Mouse (Mus musculus) lung, embryonic 16.5 days (tissue): ENCODE results near the gene Tle1. TPM values are rescaled to one million over a fixed set of nuclear protein-coding genes. Genes with fewer than 3 reads are reported as not detected.
A peak's percentile ranks its signal among the peaks of the same experiment; 100 is the strongest.

Source experiments
- ATAC-seq: fragments of 200-750 bp; cut with Nextera tagmentation; 2 replicates; pipeline ENCODE4 v1.8.0; 2017; ENCODE audit warnings: low read depth, mild to moderate bottlenecking, moderate library complexity
- H3K27ac ChIP-seq: fragments of 300-500 bp; sonication (generic); 2 replicates; pipeline ENCODE4 v1.5.1; 2014; ENCODE audit warnings: mild to moderate bottlenecking, control low read depth, low read length
- H3K27me3 ChIP-seq: fragments of 300-500 bp; sonication (generic); 2 replicates; pipeline ENCODE4 v1.6.1; 2014; ENCODE audit warnings: low read depth, low read length, mixed read lengths; ENCODE audit not compliant: control insufficient read depth, insufficient read depth
- H3K36me3 ChIP-seq: fragments of 300-500 bp; sonication (generic); 2 replicates; pipeline ENCODE4 v1.6.1; 2014; ENCODE audit warnings: low read length; ENCODE audit not compliant: control insufficient read depth, insufficient read depth
- H3K4me1 ChIP-seq: fragments of 300-500 bp; sonication (generic); replicated peaks from 2 replicates; pipeline ENCODE4 v1.6.1; 2014; ENCODE audit warnings: low read length, mixed read lengths; ENCODE audit not compliant: control insufficient read depth, insufficient read depth
- H3K4me2 ChIP-seq: fragments of 300-500 bp; sonication (generic); 2 replicates; pipeline ENCODE4 v1.6.1; 2014; ENCODE audit warnings: low read depth, low read length, control low read depth
- H3K4me3 ChIP-seq: fragments of 300-500 bp; sonication (generic); 2 replicates; pipeline ENCODE4 v1.5.1; 2014; ENCODE audit warnings: mild to moderate bottlenecking, low read length, control low read depth
- H3K9ac ChIP-seq: fragments of 300-500 bp; sonication (generic); 2 replicates; pipeline ENCODE4 v1.6.1; 2014; ENCODE audit warnings: low read length, control low read depth
- H3K9me3 ChIP-seq: fragments of 300-500 bp; sonication (generic); 2 replicates; pipeline ENCODE4 v1.6.1; 2016; ENCODE audit warnings: low read length; ENCODE audit not compliant: control insufficient read depth
- WGBS: fragments of 180-500 bp; shearing (Covaris S2); extraction: QIAGEN DNeasy Blood & Tissue Kit; methylation state at CpG from one replicate; pipeline ENCODE4 v1.1.7; 2014; 5-methylcytosine and 5-hydroxymethylcytosine counted together
- polyA plus RNA-seq: library from polyadenylated mRNA; unstranded; fragments of >200 nt; fragmentation: Nextera tagmentation; extraction: Ambion mirVana; gene quantifications from 2 replicates; pipeline ENCODE4 v1.2.1, GENCODE M21; 2015

Gene Tle1
- polyA plus RNA-seq, 1 experiment from 2014 or later, result 15.7 TPM

DNA sequence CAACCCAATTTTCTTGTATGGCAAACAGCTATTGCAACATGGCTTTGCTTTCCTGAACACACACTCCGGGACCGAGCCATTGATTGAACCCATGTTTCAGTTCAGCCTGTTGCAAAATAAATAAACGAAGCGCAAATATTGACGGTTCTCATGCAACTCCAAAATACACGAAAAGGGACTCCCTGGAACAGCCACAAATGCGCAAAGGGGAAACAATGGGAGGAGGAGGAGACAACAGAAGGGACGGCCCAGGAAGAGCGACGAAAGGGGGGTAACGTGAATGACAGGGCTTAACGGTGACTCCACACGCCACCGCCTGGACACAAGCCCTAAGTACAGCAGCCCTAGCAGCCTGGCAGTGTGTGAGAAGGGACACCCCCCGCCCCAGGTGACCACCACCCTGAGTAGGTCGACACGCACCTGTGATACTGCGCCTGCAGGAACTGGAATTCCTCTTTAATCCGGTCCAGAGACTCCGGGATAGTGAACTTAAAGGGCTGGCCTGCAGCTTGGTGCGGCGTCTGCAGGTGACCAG, 1.8 kb downstream of the Tle1 start:
- under 1% methylated on average over 22 of the region's 22 CpGs for WGBS
- peaks cover 28% of the 10 kb centered on the region for H3K4me1 ChIP-seq
- peak overlapping the region; percentile 27 for H3K27ac ChIP-seq
- H3K9me3 ChIP-seq, result no peaks in the 10 kb centered on the region
- peak overlapping the region; percentile 90 for H3K4me3 ChIP-seq
- peak; percentile 37 for ATAC-seq
- no peaks in the 10 kb centered on the region; the same call in 1 of the 2 replicates for H3K27me3 ChIP-seq
- peak overlapping the region; percentile 85 for H3K4me2 ChIP-seq
- H3K9ac ChIP-seq, result peak overlapping the region; percentile 84
- 0 out of 2 replicates have a peak, but pooled peaks cover 2% of the 10 kb centered on the region for H3K36me3 ChIP-seq

GRCm38 (mm10) chr4:72197888-72198605, 2.7 kb downstream of the Tle1 start:
- Histone ChIP-seq H3K27ac (no peak overlapping the region), H3K9me3 (no peaks in the 10 kb centered on the region), H3K36me3 (0 out of 2 replicates have a peak, but pooled peaks cover 2% of the 10 kb centered on the region), H3K9ac (peak overlapping the region; percentile 65; the same call in 1 of the 2 replicates), H3K4me1 (peaks cover 28% of the 10 kb centered on the region), H3K4me2 (peak overlapping the region; percentile 85), H3K4me3 (peak overlapping the region; percentile 90), H3K27me3 (no peaks in the 10 kb centered on the region)
- WGBS, result 12% methylated on average over 7 of the region's 7 CpGs
- no peak for ATAC-seq

DNA sequence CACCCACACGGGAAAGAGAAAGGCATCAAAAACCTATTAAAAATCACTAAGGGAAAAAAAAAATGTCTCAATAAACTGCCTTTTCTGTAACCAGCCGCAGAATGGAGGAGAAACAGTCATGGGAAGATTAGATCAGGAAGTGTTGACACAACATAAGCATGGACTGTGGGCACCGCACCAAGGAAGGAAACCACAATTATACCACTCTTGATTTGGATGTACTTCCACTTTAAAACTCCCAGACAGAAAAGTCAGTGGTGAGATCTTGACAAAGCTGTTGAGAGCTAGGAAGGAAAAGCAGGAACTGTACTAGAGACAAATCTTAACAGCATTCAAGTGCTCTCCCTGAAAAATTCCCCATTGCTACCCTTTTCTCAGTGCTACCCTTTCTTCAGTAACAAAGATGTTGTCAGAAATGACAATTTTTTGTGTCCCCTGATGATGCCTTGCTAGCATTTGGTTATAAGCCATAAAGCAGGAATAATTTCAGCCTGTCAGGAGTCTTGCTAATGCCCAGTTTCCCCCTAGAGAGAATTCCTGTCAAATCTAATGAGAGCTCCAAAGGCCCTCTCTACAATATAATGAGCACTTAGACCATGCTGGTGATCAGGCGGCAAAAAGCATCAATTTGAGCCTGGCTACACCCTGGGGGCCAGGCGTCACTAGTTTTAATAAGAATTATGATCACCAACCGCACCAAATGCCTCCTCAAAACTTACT, 5.4 kb downstream of the Tle1 start:
- H3K36me3 ChIP-seq, result peaks cover 6% of the 10 kb centered on the region; the same call in 1 of the 2 replicates
- H3K9ac ChIP-seq, result no peak overlapping the region
- H3K27ac ChIP-seq, result no peak overlapping the region
- no peaks in the 10 kb centered on the region for H3K9me3 ChIP-seq
- WGBS, result 55% methylated on average over 6 of the region's 6 CpGs
- H3K4me2 ChIP-seq, result no peak overlapping the region
- ATAC-seq, result no peak
- no peaks in the 10 kb centered on the region for H3K27me3 ChIP-seq
- peaks cover 28% of the 10 kb centered on the region for H3K4me1 ChIP-seq
- no peak overlapping the region for H3K4me3 ChIP-seq

DNA sequence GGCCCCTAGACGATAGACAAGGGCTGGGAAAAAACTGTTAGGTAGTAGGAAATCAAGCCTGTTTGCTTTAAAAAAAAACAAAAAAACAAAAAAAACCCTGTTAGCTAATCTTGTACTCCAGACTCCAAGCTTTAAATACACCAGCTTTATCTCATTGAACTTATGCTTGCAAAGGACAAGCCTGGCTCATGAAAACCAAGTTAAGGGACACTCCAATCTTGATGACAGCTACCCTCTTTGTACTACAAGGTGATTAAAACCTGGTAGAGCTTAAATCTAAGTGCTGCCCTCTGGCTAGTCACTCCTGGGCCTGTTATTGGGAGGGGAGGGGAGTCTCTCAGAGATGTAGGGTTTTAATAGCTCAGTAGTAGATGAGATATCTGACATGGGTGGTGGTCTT, 7.4 kb downstream of the Tle1 start:
- no peak for ATAC-seq
- H3K27me3 ChIP-seq, result no peaks in the 10 kb centered on the region
- H3K27ac ChIP-seq, result no peak overlapping the region
- H3K4me1 ChIP-seq, result peaks cover 27% of the 10 kb centered on the region
- no peak overlapping the region for H3K9ac ChIP-seq
- no peak overlapping the region for H3K4me2 ChIP-seq
- H3K9me3 ChIP-seq, result no peaks in the 10 kb centered on the region
- H3K4me3 ChIP-seq, result no peak overlapping the region
- peaks cover 6% of the 10 kb centered on the region; the same call in 1 of the 2 replicates for H3K36me3 ChIP-seq
- 77% methylated on average over 1 of the region's 1 CpGs for WGBS

GRCm38 (mm10) chr4:72184476-72184875, 16.2 kb downstream of the Tle1 start:
- H3K4me3 ChIP-seq, result no peak overlapping the region
- no peak overlapping the region for H3K27ac ChIP-seq
- 81% methylated on average over 5 of the region's 5 CpGs for WGBS
- H3K4me2 ChIP-seq, result no peak overlapping the region
- no peaks in the 10 kb centered on the region; the same call in 1 of the 2 replicates for H3K4me1 ChIP-seq
- ATAC-seq, result no peak
- no peak overlapping the region for H3K9ac ChIP-seq
- no peaks in the 10 kb centered on the region for H3K9me3 ChIP-seq
- no peaks in the 10 kb centered on the region for H3K36me3 ChIP-seq
- H3K27me3 ChIP-seq, result no peaks in the 10 kb centered on the region

DNA sequence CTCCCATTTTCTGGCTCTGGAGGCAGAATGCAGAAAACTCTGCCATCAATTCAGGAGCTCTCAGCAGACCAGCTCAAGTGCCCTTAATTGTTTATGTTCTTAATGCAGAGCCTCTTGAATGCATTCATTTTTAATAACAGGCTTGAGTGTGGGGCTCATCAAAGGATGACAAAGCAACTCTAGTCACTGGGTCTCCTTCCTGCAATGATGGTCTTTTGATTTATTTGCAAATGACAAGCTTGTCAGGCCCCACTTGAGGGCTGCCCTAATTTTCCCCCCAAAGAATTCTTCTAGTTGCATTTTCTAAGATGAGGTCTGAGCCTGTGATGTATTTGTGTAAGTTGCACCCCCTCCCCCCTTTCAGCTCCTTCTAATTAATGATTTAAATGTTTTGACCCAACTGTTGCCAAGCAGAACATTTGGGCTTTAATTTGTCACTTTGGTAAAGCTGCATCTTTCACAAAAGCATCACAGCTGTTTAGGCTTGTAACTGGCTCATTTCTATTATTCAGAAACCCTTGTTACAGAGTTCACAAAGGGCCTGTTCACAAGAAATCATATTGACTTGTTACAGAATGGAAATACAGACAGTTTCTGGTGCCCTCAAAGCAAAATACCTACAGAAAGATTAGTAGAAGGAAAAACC, 18.3 kb downstream of the Tle1 start:
- Histone ChIP-seq H3K27ac (no peak overlapping the region), H3K4me3 (no peak overlapping the region), H3K9me3 (no peaks in the 10 kb centered on the region), H3K27me3 (no peaks in the 10 kb centered on the region), H3K9ac (no peak overlapping the region), H3K4me1 (no peaks in the 10 kb centered on the region; the same call in 1 of the 2 replicates), H3K4me2 (no peak overlapping the region), H3K36me3 (no peaks in the 10 kb centered on the region)
- no peak for ATAC-seq

- 89% methylated on average over 1 of the region's 1 CpGs for WGBS
- Histone ChIP-seq H3K4me3 (no peak overlapping the region), H3K27me3 (no peaks in the 10 kb centered on the region), H3K36me3 (0 out of 2 replicates have a peak, but pooled peaks cover 2% of the 10 kb centered on the region), H3K4me1 (no peaks in the 10 kb centered on the region), H3K9me3 (no peaks in the 10 kb centered on the region), H3K27ac (no peak overlapping the region), H3K4me2 (no peak overlapping the region), H3K9ac (no peak overlapping the region)
- ATAC-seq, result no peak
These were observed 24.8 kb downstream of the Tle1 start for GRCm38 (mm10) chr4:72175943-72176342.

- Histone ChIP-seq H3K4me3 (no peak overlapping the region), H3K9me3 (no peaks in the 10 kb centered on the region), H3K27ac (no peak overlapping the region), H3K4me2 (no peak overlapping the region), H3K27me3 (no peaks in the 10 kb centered on the region), H3K36me3 (peaks cover 6% of the 10 kb centered on the region), H3K9ac (no peak overlapping the region), H3K4me1 (no peaks in the 10 kb centered on the region)
- no peak for ATAC-seq
- WGBS, result 34% methylated on average over 1 of the region's 1 CpGs
These were observed 32.5 kb downstream of the Tle1 start for GRCm38 (mm10) chr4:72168267-72168666.

GRCm38 (mm10) chr4:72167761-72168229, 32.9 kb downstream of the Tle1 start:
- H3K27ac ChIP-seq, result no peak overlapping the region
- no peak overlapping the region for H3K9ac ChIP-seq
- no peaks in the 10 kb centered on the region for H3K27me3 ChIP-seq
- H3K4me3 ChIP-seq, result no peak overlapping the region
- no peak overlapping the region for H3K4me2 ChIP-seq
- H3K9me3 ChIP-seq, result no peaks in the 10 kb centered on the region
- peaks cover 6% of the 10 kb centered on the region for H3K36me3 ChIP-seq
- no peak for ATAC-seq
- WGBS, result 49% methylated on average over 2 of the region's 2 CpGs
- no peaks in the 10 kb centered on the region for H3K4me1 ChIP-seq
